Mouse (Mus musculus): ENCODE measurements around the gene Irf7. TPM values are rescaled to one million over a fixed set of nuclear protein-coding genes. Genes with fewer than 3 reads are reported as not detected.

Irf7 gene
- polyA plus RNA-seq, 1 experiment from 2014 or later: 11.3 TPM

DNA sequence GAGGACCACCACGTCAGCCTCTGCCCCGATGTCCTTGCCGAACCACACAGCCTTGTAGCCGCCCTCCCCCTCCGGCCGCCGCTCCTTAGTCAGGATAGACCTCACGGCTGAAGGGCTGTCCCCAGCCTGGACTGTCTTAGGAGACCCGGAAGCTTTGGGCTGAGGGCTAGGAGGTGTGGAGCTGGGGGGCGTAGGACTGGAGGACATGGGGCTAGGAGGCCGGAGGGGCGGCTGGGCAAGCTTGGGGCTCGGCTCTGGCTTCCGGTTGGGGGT lies 2.9 kb upstream of the Irf7 start:
- Histone ChIP-seq H3K4me2 (replicated peaks; ENCODE audit: low read depth) (no peak overlapping the region), H3K9me3 (ENCODE audit: control insufficient read depth, low read length) (no peaks in the 10 kb centered on the region)
- no peak for DNase-seq (ENCODE audit: low spot score)

GRCm38 (mm10) chr7:141268466-141269272 lies 2.4 kb upstream of the Irf7 start:
- TF ChIP-seq CTCF (IDR thresholded peaks at IDR 0.05; ENCODE audit: low read depth) (no peak), EP300 (optimal IDR thresholded peaks at IDR 0.05) (no peak)
- ATAC-seq (ENCODE audit: low FRiP score, low TSS enrichment) (no peak), DNase-seq (ENCODE audit: low spot score) (no peak)
- peaks cover 2% of the 10 kb centered on the region; the same call in 1 of the 2 replicates for H3K36me3 ChIP-seq (ENCODE audit: control insufficient read depth, insufficient read depth, low read length)
- no peak overlapping the region for H3K4me2 ChIP-seq (replicated peaks; ENCODE audit: low read depth)
- no peak overlapping the region for H3K4me3 ChIP-seq (ENCODE audit: low read depth, low read length)
- H3K27me3 ChIP-seq (ENCODE audit: control insufficient read depth, insufficient read depth, low read length): no peaks in the 10 kb centered on the region
- no peaks in the 10 kb centered on the region for H3K4me1 ChIP-seq (replicated peaks; ENCODE audit: control insufficient read depth, insufficient read depth)
- no peak overlapping the region for H3K9ac ChIP-seq (ENCODE audit: low read length)
- no peak overlapping the region for H3K27ac ChIP-seq (replicated peaks)
- 67% methylated on average over 24 of the region's 24 CpGs for WGBS
- H3K9me3 ChIP-seq (ENCODE audit: control insufficient read depth, low read length): no peaks in the 10 kb centered on the region

More for the DNA sequence above, 2.9 kb upstream of the Irf7 start:
- Histone ChIP-seq H3K36me3 (ENCODE audit: control insufficient read depth, insufficient read depth, low read length) (no peaks in the 10 kb centered on the region), H3K27ac (replicated peaks) (no peak overlapping the region), H3K27me3 (ENCODE audit: control insufficient read depth, insufficient read depth, low read length) (no peaks in the 10 kb centered on the region), H3K4me1 (replicated peaks; ENCODE audit: control insufficient read depth, insufficient read depth) (no peaks in the 10 kb centered on the region), H3K4me3 (ENCODE audit: low read depth, low read length) (no peak overlapping the region), H3K9ac (ENCODE audit: low read length) (no peak overlapping the region)
- no peak for ATAC-seq (ENCODE audit: low FRiP score, low TSS enrichment)
- 80% methylated on average over 14 of the region's 14 CpGs for WGBS
- TF ChIP-seq CTCF (IDR thresholded peaks at IDR 0.05; ENCODE audit: low read depth) (no peak), EP300 (optimal IDR thresholded peaks at IDR 0.05) (no peak)

DNA sequence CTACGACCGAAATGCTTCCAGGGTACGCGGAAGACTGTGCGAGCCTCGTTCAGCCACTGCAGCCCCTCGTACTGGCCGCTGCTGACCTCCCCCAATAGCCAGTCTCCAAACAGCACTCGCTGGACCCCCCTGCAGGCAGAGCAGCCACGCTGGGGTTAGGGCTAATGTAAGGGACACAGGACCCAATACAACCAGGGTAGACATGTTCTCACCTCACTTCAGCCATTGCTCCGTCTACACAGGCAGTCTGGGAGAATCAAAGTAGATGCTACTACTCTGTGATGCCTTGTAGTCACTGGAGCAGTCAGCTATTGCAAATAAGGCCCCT lies 906 bp downstream of the Irf7 start:
- no peak overlapping the region for H3K27ac ChIP-seq (replicated peaks)
- no peaks in the 10 kb centered on the region for H3K9me3 ChIP-seq (ENCODE audit: control insufficient read depth, low read length)
- peak overlapping the region; percentile 71 for H3K4me3 ChIP-seq (ENCODE audit: low read depth, low read length)
- ATAC-seq (ENCODE audit: low FRiP score, low TSS enrichment) (no peak), DNase-seq (ENCODE audit: low spot score) (no peak)
- H3K4me2 ChIP-seq (replicated peaks; ENCODE audit: low read depth): peak overlapping the region; percentile 86
- no peaks in the 10 kb centered on the region for H3K4me1 ChIP-seq (replicated peaks; ENCODE audit: control insufficient read depth, insufficient read depth)
- H3K9ac ChIP-seq (ENCODE audit: low read length): no peak overlapping the region
- H3K27me3 ChIP-seq (ENCODE audit: control insufficient read depth, insufficient read depth, low read length): no peaks in the 10 kb centered on the region
- H3K36me3 ChIP-seq (ENCODE audit: control insufficient read depth, insufficient read depth, low read length): peaks cover 32% of the 10 kb centered on the region
- TF ChIP-seq CTCF (IDR thresholded peaks at IDR 0.05; ENCODE audit: low read depth) (no peak), EP300 (optimal IDR thresholded peaks at IDR 0.05) (no peak)
- 34% methylated on average over 11 of the region's 11 CpGs for WGBS

- Histone ChIP-seq H3K4me1 (replicated peaks; ENCODE audit: control insufficient read depth, insufficient read depth) (no peaks in the 10 kb centered on the region), H3K36me3 (ENCODE audit: control insufficient read depth, insufficient read depth, low read length) (peaks cover 37% of the 10 kb centered on the region), H3K4me3 (ENCODE audit: low read depth, low read length) (peak overlapping the region; percentile 71), H3K9ac (ENCODE audit: low read length) (no peak overlapping the region), H3K4me2 (replicated peaks; ENCODE audit: low read depth) (peak overlapping the region; percentile 86; the same call in 1 of the 2 replicates), H3K9me3 (ENCODE audit: control insufficient read depth, low read length) (no peaks in the 10 kb centered on the region), H3K27ac (replicated peaks) (no peak overlapping the region), H3K27me3 (ENCODE audit: control insufficient read depth, insufficient read depth, low read length) (no peaks in the 10 kb centered on the region)
- 31% methylated on average over 12 of the region's 12 CpGs for WGBS
- DNase-seq (ENCODE audit: low spot score): peak; percentile 59
- TF ChIP-seq EP300 (optimal IDR thresholded peaks at IDR 0.05): no peak
- TF ChIP-seq CTCF (IDR thresholded peaks at IDR 0.05; ENCODE audit: low read depth): peak; percentile 73
- ATAC-seq (ENCODE audit: low FRiP score, low TSS enrichment): peak; percentile 67
Observed at GRCm38 (mm10) chr7:141264761-141265410, 1.4 kb downstream of the Irf7 start.

GRCm38 (mm10) chr7:141264041-141264700 lies 2.1 kb downstream of the Irf7 start:
- TF ChIP-seq EP300 (optimal IDR thresholded peaks at IDR 0.05) (no peak), CTCF (IDR thresholded peaks at IDR 0.05; ENCODE audit: low read depth) (no peak)
- H3K4me1 ChIP-seq (replicated peaks; ENCODE audit: control insufficient read depth, insufficient read depth): no peaks in the 10 kb centered on the region
- peaks cover 44% of the 10 kb centered on the region for H3K36me3 ChIP-seq (ENCODE audit: control insufficient read depth, insufficient read depth, low read length)
- H3K9ac ChIP-seq (ENCODE audit: low read length): no peak overlapping the region
- H3K4me2 ChIP-seq (replicated peaks; ENCODE audit: low read depth): no peak overlapping the region
- DNase-seq (ENCODE audit: low spot score) (no peak), ATAC-seq (ENCODE audit: low FRiP score, low TSS enrichment) (no peak)
- 75% methylated on average over 11 of the region's 11 CpGs for WGBS
- no peak overlapping the region for H3K4me3 ChIP-seq (ENCODE audit: low read depth, low read length)
- no peaks in the 10 kb centered on the region for H3K9me3 ChIP-seq (ENCODE audit: control insufficient read depth, low read length)
- H3K27me3 ChIP-seq (ENCODE audit: control insufficient read depth, insufficient read depth, low read length): no peaks in the 10 kb centered on the region
- no peak overlapping the region for H3K27ac ChIP-seq (replicated peaks)

DNA sequence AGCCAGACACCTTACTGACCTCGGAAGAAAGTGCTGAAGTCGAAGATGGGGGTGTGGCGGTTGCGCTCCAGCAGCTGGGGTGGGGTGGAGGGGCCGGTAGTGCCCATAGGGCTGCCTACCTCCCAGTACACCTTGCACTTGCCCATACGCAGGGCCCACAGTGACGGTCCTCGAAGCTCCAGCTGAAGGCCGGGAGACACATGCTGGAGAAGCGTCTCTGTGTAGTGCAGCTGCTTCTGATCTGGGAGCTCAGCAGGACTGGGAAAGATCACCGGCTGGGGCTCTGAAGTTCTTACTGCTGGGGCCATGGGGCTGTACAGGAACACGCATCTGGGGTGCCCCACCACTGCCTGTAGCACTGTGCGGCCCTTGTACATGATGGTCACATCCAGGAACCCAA lies 2.6 kb downstream of the Irf7 start:
- Histone ChIP-seq H3K4me1 (replicated peaks; ENCODE audit: control insufficient read depth, insufficient read depth) (no peaks in the 10 kb centered on the region), H3K4me2 (replicated peaks; ENCODE audit: low read depth) (no peak overlapping the region), H3K27me3 (ENCODE audit: control insufficient read depth, insufficient read depth, low read length) (no peaks in the 10 kb centered on the region), H3K9me3 (ENCODE audit: control insufficient read depth, low read length) (no peaks in the 10 kb centered on the region), H3K36me3 (ENCODE audit: control insufficient read depth, insufficient read depth, low read length) (peaks cover 47% of the 10 kb centered on the region), H3K27ac (replicated peaks) (no peak overlapping the region), H3K9ac (ENCODE audit: low read length) (no peak overlapping the region), H3K4me3 (ENCODE audit: low read depth, low read length) (no peak overlapping the region)
- 91% methylated on average over 13 of the region's 13 CpGs for WGBS
- TF ChIP-seq CTCF (IDR thresholded peaks at IDR 0.05; ENCODE audit: low read depth): no peak
- TF ChIP-seq EP300 (optimal IDR thresholded peaks at IDR 0.05): no peak
- DNase-seq (ENCODE audit: low spot score): no peak
- ATAC-seq (ENCODE audit: low FRiP score, low TSS enrichment): no peak

Data from stomach, postnatal 0 days (tissue).